Mouse (Mus musculus) midbrain, embryonic 15.5 days (tissue): Measurements from ENCODE around the gene 4930442H23Rik. TPM values are rescaled to one million over a fixed set of nuclear protein-coding genes. Genes with fewer than 3 reads are reported as not detected.

Experiments
- ATAC-seq: fragments of 200-750 bp; cut with Nextera tagmentation; replicated peaks from 2 replicates; pipeline ENCODE4 v1.8.0; 2017; ENCODE audit warnings: moderate TSS enrichment
- H3K27ac ChIP-seq: fragments of 300-500 bp; sonication (generic); 2 replicates; pipeline ENCODE4 v1.5.1; 2015; ENCODE audit warnings: mild to moderate bottlenecking, inconsistent platforms
- H3K27me3 ChIP-seq: fragments of 300-500 bp; sonication (generic); replicated peaks from 2 replicates; pipeline ENCODE4 v1.6.1; 2015; ENCODE audit warnings: inconsistent platforms
- H3K36me3 ChIP-seq: fragments of 300-500 bp; sonication (generic); replicated peaks from 2 replicates; pipeline ENCODE4 v1.6.1; 2015; ENCODE audit warnings: inconsistent platforms
- H3K4me1 ChIP-seq: fragments of 300-500 bp; sonication (generic); 2 replicates; pipeline ENCODE4 v1.6.1; 2015; ENCODE audit warnings: inconsistent platforms
- H3K4me2 ChIP-seq: fragments of 300-500 bp; sonication (generic); 2 replicates; pipeline ENCODE4 v1.6.1; 2015; ENCODE audit warnings: inconsistent platforms, mild to moderate bottlenecking, moderate library complexity
- H3K4me3 ChIP-seq: fragments of 300-500 bp; sonication (generic); 2 replicates; pipeline ENCODE4 v1.5.1; 2015; ENCODE audit warnings: mild to moderate bottlenecking, inconsistent platforms
- H3K9ac ChIP-seq: fragments of 300-500 bp; sonication (generic); 2 replicates; pipeline ENCODE4 v1.6.1; 2015; ENCODE audit warnings: mild to moderate bottlenecking, inconsistent platforms
- H3K9me3 ChIP-seq: fragments of 300-500 bp; sonication (generic); 2 replicates; pipeline ENCODE4 v1.6.1; 2016; ENCODE audit warnings: inconsistent platforms
- WGBS: fragments of 180-500 bp; shearing (Covaris S2); methylation state at CpG from one replicate; pipeline ENCODE4 v1.1.7; 2015; ENCODE audit warnings: mixed read lengths; 5-methylcytosine and 5-hydroxymethylcytosine counted together
- polyA plus RNA-seq: library from polyadenylated mRNA; unstranded; fragments of >200 nt; fragmentation: Nextera tagmentation; extraction: Ambion mirVana; gene quantifications from 2 replicates; pipeline ENCODE4 v1.2.1, GENCODE M21; 2015

The 4930442H23Rik gene
- polyA plus RNA-seq, 1 experiment from 2014 or later, result not detected

DNA sequence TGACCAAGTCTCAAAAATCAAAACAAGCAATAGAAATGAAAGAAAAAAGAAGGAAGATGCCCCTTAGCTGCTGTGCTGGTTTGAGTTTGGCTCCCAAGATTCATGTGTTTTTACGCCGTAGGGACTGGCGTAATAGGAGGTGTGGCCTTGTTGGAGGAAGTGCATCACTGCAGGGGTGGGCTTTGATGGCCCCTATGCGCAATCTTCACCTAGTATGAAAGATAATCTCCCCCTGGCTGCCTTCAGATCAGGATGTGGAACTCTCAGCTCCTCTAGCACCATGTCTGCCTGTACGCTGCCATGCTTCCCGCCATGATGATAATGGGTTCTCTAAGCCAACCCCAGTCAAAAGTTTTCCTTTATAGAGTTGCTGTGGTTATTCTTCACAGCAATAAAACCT lies 32.6 kb upstream of the 4930442H23Rik start:
- Histone ChIP-seq H3K27me3 (no peaks in the 10 kb centered on the region), H3K4me2 (no peak overlapping the region), H3K36me3 (peaks cover 57% of the 10 kb centered on the region), H3K9ac (no peak overlapping the region), H3K4me1 (no peaks in the 10 kb centered on the region), H3K9me3 (no peaks in the 10 kb centered on the region), H3K27ac (no peak overlapping the region), H3K4me3 (no peak overlapping the region)
- WGBS, result 95% methylated on average over 6 of the region's 6 CpGs
- no peak for ATAC-seq

DNA sequence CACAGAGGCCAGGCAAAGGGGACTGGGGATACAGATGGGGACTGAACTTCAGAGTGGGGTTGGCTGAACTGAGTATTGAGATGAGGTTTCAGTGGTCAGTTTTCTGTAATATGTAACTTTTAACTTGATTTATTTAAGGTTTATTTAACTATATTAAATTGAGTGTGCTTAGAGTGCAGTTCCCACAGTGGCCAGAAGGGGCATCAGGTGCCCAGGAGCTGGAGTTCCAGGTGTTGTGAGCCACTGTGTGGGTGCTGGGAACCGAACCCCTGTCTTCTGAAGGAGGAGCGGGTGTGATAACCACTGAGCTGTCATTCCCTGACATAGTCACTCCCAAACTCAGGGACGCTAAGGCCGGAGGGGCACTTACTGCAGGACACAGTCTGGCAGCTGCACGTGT lies 26.5 kb upstream of the 4930442H23Rik start:
- Histone ChIP-seq H3K27ac (no peak overlapping the region), H3K36me3 (peaks cover 79% of the 10 kb centered on the region), H3K9ac (no peak overlapping the region), H3K27me3 (no peaks in the 10 kb centered on the region), H3K9me3 (no peaks in the 10 kb centered on the region), H3K4me3 (no peak overlapping the region), H3K4me2 (no peak overlapping the region), H3K4me1 (no peaks in the 10 kb centered on the region)
- WGBS, result 98% methylated on average over 5 of the region's 5 CpGs
- ATAC-seq, result no peak

GRCm38 (mm10) chr10:81204137-81204536 lies 20.5 kb upstream of the 4930442H23Rik start:
- no peak overlapping the region for H3K4me2 ChIP-seq
- no peaks in the 10 kb centered on the region for H3K9me3 ChIP-seq
- H3K36me3 ChIP-seq, result peaks cover 26% of the 10 kb centered on the region
- H3K9ac ChIP-seq, result no peak overlapping the region
- ATAC-seq, result 0 out of 2 replicates have a peak, but pooled peaks have one; percentile 1
- WGBS, result 64% methylated on average over 4 of the region's 4 CpGs
- no peak overlapping the region for H3K4me3 ChIP-seq
- H3K27me3 ChIP-seq, result no peaks in the 10 kb centered on the region
- 0 out of 2 replicates have a peak overlapping the region, but pooled peaks have one; percentile 27 for H3K27ac ChIP-seq
- no peaks in the 10 kb centered on the region for H3K4me1 ChIP-seq

- ATAC-seq, result peak; percentile 29; the same call in 1 of the 2 replicates
- H3K9me3 ChIP-seq, result no peaks in the 10 kb centered on the region
- no peak overlapping the region for H3K27ac ChIP-seq
- H3K36me3 ChIP-seq, result peaks cover 18% of the 10 kb centered on the region
- WGBS, result 71% methylated on average over 8 of the region's 8 CpGs
- no peaks in the 10 kb centered on the region for H3K4me1 ChIP-seq
- H3K4me2 ChIP-seq, result no peak overlapping the region
- H3K4me3 ChIP-seq, result no peak overlapping the region
- no peaks in the 10 kb centered on the region for H3K27me3 ChIP-seq
- H3K9ac ChIP-seq, result no peak overlapping the region
Measured at GRCm38 (mm10) chr10:81202978-81203720, 19.5 kb upstream of the 4930442H23Rik start.

- 65% methylated on average over 12 of the region's 13 CpGs for WGBS
- H3K36me3 ChIP-seq, result peaks cover 8% of the 10 kb centered on the region; the same call in 1 of the 2 replicates
- H3K27ac ChIP-seq, result no peak within 1 kb of the TSS
- no peak within 1 kb of the TSS for H3K4me3 ChIP-seq
- no peaks in the 10 kb centered on the region for H3K9me3 ChIP-seq
- ATAC-seq, result no peak
- H3K4me2 ChIP-seq, result no peak within 1 kb of the TSS
- H3K9ac ChIP-seq, result no peak within 1 kb of the TSS
- H3K27me3 ChIP-seq, result peaks cover 1% of the 10 kb centered on the region; the same call in 1 of the 2 replicates
- no peaks in the 10 kb centered on the region for H3K4me1 ChIP-seq
Measured at GRCm38 (mm10) chr10:81201807-81202758, 18.4 kb upstream of the 4930442H23Rik start, which contains the start of gene Nmrk2. Nmrk2 (minus strand) TSS chr10:81202051.

GRCm38 (mm10) chr10:81200605-81201287 lies 17.1 kb upstream of the 4930442H23Rik start:
- no peak overlapping the region for H3K4me3 ChIP-seq
- H3K9me3 ChIP-seq, result no peaks in the 10 kb centered on the region
- H3K27me3 ChIP-seq, result peaks cover 14% of the 10 kb centered on the region
- no peaks in the 10 kb centered on the region for H3K36me3 ChIP-seq
- no peak for ATAC-seq
- no peak overlapping the region for H3K4me2 ChIP-seq
- H3K27ac ChIP-seq, result no peak overlapping the region
- WGBS, result 78% methylated on average over 20 of the region's 20 CpGs
- H3K9ac ChIP-seq, result no peak overlapping the region
- H3K4me1 ChIP-seq, result no peaks in the 10 kb centered on the region

DNA sequence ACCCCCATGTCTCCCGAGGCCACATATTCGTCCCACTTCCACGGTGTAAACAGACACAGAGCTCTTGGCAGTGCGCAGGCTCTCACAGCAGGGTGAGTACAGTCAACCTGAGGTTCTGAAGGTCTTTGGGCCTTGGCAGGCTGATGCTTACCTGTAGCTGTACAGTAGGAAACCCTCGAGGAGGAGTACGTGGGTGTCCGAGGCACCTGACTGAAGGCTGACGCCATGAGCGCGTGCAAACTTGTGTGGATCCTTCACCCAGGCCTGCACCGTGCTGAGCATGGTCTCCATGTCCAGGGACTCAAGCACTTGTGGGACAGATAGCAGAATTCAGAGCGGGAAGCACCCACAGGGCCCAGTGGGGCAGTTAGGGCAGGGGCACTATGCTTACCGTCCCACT lies 16.5 kb upstream of the 4930442H23Rik start:
- no peak overlapping the region for H3K4me2 ChIP-seq
- 85% methylated on average over 13 of the region's 13 CpGs for WGBS
- H3K27ac ChIP-seq, result no peak overlapping the region
- no peak overlapping the region for H3K9ac ChIP-seq
- ATAC-seq, result no peak
- H3K27me3 ChIP-seq, result peaks cover 20% of the 10 kb centered on the region
- no peaks in the 10 kb centered on the region for H3K4me1 ChIP-seq
- no peaks in the 10 kb centered on the region for H3K9me3 ChIP-seq
- no peak overlapping the region for H3K4me3 ChIP-seq
- H3K36me3 ChIP-seq, result no peaks in the 10 kb centered on the region

- H3K9me3 ChIP-seq, result no peaks in the 10 kb centered on the region
- peaks cover 22% of the 10 kb centered on the region for H3K27me3 ChIP-seq
- H3K36me3 ChIP-seq, result no peaks in the 10 kb centered on the region
- H3K9ac ChIP-seq, result no peak overlapping the region
- WGBS, result 89% methylated on average over 6 of the region's 6 CpGs
- H3K4me1 ChIP-seq, result no peaks in the 10 kb centered on the region
- H3K4me3 ChIP-seq, result no peak overlapping the region
- H3K4me2 ChIP-seq, result no peak overlapping the region
- H3K27ac ChIP-seq, result no peak overlapping the region
- ATAC-seq, result no peak
Measured at GRCm38 (mm10) chr10:81198990-81199389, 15.3 kb upstream of the 4930442H23Rik start.

- Histone ChIP-seq H3K36me3 (no peaks in the 10 kb centered on the region), H3K9me3 (no peaks in the 10 kb centered on the region), H3K9ac (no peak overlapping the region), H3K27ac (no peak overlapping the region), H3K4me2 (no peak overlapping the region), H3K27me3 (peaks cover 22% of the 10 kb centered on the region), H3K4me3 (no peak overlapping the region), H3K4me1 (peaks cover 3% of the 10 kb centered on the region)
- WGBS, result 0% methylated on average over 9 of the region's 9 CpGs
- ATAC-seq, result no peak
Measured at GRCm38 (mm10) chr10:81198230-81198629, 14.6 kb upstream of the 4930442H23Rik start.

DNA sequence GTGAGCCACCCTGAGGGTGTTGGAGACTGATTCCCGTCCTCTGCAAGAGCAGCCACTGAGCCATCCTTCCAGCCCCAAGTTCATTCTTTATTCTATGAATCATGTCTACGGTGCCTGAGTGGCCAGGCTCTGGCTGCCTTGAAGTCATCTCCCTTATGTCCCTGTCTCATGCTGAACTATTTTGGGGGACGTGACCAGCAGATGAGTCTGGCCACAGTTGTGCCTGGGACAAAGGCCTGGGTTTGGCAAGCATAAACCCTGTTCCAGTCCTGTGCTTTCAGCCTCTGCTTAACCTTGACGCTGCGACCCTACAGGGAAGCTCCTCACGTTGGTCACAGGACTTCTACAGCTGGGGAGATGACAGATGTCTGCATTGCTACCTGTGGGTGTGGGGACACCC lies 13.7 kb upstream of the 4930442H23Rik start:
- H3K4me1 ChIP-seq, result peaks cover 6% of the 10 kb centered on the region
- ATAC-seq, result no peak
- WGBS, result 51% methylated on average over 6 of the region's 6 CpGs
- H3K36me3 ChIP-seq, result no peaks in the 10 kb centered on the region
- H3K4me2 ChIP-seq, result no peak overlapping the region
- H3K27ac ChIP-seq, result no peak overlapping the region
- H3K27me3 ChIP-seq, result peaks cover 22% of the 10 kb centered on the region
- no peak overlapping the region for H3K9ac ChIP-seq
- H3K4me3 ChIP-seq, result no peak overlapping the region
- no peaks in the 10 kb centered on the region for H3K9me3 ChIP-seq

DNA sequence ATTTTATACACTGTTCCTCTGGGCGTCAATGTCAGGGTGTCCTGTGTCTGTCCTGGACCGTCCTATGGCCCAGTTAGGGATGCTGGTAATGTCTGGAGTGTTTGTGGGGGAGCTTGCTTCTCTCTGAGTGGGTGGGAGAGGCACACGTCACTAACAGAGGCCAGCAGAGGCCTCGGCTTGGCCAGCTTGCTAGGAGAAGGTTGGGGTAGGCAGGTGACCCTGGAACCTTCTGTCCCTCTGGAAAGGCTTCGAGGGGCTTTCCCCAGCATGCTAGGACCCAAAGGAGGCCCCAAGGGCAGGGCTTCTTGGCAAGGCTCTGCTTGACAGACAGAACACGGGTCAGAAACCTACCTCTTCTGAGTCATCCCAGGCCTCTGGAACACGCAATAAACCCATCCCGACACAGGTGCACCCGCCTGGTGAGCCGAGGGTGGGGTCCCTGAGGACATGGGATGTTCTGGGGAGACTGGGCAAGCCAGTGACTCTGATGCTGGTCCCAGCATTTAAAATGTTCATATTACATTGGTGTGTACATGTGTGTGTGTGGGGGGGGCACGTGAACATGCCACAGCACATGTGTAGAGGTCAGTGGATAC lies 12.9 kb upstream of the 4930442H23Rik start:
- Histone ChIP-seq H3K27me3 (peaks cover 22% of the 10 kb centered on the region), H3K9me3 (no peaks in the 10 kb centered on the region), H3K4me1 (peaks cover 13% of the 10 kb centered on the region), H3K4me2 (no peak overlapping the region), H3K27ac (no peak overlapping the region), H3K36me3 (no peaks in the 10 kb centered on the region), H3K9ac (no peak overlapping the region), H3K4me3 (no peak overlapping the region)
- WGBS, result 71% methylated on average over 11 of the region's 11 CpGs
- ATAC-seq, result no peak
